Mouse (Mus musculus) retina, adult 2 months (tissue): ENCODE measurements around the gene Hexim1.
A peak's percentile ranks its signal among the peaks of the same experiment; 100 is the strongest.

Experiments
- DNase-seq: peaks from one replicate; pipeline ENCODE4 v3.0.0-alpha.2; 2012; ENCODE audit warnings: low read depth, low spot score

The Hexim1 gene

DNA sequence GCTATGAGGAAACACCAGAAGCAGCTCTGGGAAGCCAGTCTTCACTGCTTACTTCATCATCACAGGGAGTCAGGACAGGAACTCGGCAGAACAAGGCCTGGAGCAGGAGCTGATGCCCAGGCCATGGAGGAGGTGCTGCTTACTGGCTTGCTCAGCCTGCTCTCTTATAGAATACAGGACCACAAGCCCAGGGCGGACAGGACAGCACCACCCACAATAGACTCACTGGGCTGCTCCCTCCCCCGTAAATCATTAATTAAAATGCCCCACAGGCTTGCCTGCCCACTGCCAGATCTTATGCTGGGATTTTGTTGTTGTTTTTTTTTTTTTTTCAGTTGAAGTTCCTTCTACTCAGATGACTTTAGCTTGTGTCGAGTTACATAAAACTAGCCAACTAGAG is 31.7 kb downstream of the Hexim1 start:
- DNase-seq, result no peak

DNA sequence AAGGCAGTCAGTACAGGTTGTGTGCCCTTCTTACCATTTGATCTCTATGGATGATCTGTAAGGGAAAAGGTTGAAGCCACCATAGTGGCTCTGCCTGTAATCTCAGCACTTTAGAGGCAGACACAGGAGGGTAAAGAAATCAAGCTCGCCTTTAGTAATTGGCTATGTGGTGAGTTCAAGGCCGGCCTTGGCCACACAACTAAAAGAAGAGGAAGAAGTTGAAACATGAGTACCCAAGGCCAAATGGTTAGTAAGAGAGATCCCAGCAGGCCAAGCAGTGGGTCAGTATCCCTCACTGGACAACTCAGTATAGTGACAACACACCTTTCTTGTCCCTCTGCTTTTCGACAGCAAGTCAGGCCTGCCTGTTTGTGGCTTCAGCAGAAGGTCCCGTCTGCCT is 33.7 kb downstream of the Hexim1 start:
- DNase-seq, result no peak

DNA sequence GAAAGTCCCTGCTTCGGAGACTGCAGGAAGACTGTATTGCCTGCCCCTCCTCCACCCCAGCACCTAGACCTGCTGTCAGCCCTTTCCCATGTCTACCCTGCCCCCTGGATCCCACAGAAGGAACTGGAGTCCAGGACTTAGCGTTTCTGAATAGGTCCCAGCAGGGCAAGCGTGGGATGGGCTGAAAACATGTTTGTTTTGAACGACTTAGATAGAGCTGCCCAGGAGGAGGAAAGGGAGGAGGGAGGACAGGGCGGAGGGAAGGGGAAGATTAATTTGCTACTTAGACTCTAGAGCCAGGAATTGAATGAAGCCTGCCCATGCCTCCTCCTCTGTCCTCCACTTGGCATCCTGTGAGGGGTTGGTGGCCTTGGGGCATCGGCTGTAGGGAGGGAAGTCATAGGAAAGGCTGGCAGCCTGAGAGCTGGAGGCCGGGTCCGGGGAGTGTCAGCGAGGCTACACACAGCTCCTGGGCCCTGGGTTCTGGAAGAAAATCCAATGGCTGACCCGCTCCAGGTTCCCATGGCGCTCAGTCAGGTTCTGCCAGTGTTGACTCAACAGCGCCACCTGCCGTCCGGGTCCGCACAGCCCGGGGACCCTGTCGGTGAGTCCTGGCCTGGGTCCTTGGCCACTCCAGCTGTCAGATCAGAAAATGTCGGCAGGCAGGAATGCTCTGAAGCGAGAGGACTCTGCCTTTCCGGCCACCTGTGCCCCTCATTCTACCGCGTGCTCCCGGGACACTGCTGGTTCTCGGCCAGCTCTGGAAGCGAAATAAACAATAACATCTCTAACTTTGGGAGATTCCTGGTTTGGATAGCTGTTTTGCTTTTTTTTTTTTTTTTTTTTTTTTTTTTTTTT is 42.8 kb downstream of the Hexim1 start:
- DNase-seq, result peak; percentile 69

DNA sequence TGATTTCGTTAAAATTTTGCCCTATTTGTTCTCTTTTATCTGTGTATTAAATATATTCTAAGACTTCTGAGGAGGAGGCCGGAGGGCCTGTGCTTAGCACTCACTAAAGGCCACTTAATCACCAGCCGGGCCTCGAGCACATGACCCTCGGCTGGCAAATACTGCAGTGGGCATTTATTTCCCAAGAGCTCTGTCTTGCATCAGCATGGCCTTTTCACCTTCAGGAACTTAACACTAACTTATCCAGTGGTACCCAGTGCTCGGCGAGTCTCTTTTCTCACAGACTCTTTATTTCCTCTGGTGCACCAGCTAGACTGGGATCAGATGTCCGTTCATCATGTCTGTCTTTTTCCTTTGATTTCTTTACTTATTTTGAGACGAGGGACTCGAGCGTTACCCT is 44.7 kb downstream of the Hexim1 start:
- no peak for DNase-seq

DNA sequence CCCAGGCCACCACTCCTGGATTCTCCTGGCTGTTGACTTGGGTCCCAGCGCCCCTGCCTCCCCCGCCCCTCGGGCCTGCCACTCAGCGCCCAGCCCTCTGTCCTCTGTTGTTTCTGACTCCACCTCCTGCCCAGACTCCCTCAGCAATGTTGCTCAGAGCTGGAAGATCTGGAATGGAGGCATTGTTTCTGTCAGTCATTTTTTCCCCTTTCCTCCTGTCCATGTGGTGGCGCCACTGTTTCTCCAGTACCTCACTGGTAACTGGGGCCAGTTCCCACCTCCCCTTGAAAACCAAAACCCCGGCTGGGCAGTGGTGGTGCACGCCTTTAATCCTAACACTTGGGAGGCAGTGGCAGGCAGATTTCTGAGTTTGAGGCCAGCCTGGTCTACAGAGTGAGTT is 45.4 kb downstream of the Hexim1 start:
- DNase-seq, result no peak

DNA sequence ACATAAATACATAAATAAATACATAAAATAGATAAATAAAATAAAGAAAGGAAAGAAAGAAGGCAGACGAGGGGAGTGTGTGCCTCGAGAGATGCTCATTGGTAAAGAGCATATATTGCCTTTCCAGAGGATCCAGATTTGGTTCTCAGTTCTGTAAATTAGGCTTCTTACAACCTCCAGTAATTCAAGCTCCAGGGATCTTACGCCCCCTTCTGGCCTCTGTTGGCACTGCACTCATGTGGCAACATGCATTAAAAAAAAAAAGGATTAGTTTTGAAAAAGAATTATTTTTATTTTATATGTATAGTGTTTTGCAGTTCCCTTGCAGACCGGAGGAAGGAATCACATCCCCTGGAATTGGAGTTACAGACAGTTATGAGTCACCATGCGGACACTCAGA is 46.1 kb downstream of the Hexim1 start:
- DNase-seq, result no peak

DNA sequence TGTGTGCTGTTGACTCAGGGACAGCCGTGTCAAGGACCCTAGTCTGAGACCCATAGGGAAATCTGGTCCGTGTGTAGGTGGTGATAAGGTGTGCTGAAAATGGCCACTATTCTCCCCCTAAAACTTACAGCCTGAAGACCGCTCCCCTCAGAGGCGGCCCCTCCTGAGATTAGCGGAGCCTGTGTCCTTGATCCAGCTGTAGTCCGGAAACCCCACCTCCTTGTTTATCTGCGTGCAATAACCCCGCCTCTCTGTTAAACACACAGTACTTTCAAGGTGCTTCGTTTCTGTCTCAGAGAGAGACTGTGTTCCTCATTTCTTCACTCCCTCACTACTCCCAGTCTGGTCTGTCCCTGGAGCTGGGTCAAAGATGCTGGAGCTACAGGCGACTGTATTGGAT is 48.4 kb downstream of the Hexim1 start:
- no peak for DNase-seq

DNA sequence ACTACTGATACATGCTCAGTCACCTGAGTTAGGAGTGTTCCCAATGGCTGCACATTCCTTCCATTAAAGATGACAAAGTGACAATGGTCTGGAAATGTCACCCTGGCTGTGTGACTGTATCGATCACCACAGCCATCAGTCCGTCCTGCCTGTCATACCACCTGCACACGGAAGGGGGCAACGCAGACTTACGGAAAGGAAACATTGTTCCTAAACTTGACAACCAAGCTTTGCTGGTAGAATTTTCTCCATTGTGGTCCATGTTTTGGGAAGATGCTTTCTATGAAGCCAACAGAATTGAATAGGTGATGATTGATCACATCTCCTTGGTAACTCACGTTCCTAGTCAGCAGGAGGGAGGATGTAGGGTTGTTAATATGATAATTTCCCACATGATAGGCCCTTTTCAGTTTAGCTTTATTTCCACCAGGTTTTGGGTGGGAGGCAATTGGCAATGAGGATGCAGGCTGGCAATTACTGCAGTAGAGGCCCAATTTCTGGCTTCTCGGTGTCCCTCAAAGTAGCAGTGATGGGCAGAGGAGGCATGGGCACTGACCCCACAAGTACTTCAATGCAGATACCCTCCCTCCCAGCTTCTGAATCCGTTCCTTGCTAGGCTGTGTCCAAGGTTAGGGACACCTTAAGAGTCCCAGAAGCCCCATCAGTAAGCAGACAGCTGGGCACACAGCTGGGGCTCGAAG is 52.8 kb downstream of the Hexim1 start:
- peak; percentile 36 for DNase-seq
